Mouse (Mus musculus): Measurements from ENCODE around the gene Ciao1. TPM values are rescaled to one million over a fixed set of nuclear protein-coding genes. Genes with fewer than 3 reads are reported as not detected.

Ciao1 gene
- polyA plus RNA-seq (2021; fragmentation: Nextera tagmentation): 26.4 and 45.7 TPM in 2 replicates
- long read RNA-seq, experiment 1, transcript Ciao1-201 (7 exons, 3,075 nt): major isoform, 141 of 174 reads
- long read RNA-seq, experiment 1, partial matches to known transcripts: 12 of 174 reads
- long read RNA-seq, experiment 1, other reads (novel, unspliced or antisense): 19 of 174 reads
- long read RNA-seq, experiment 2, transcript Ciao1-201 (7 exons, 3,075 nt): major isoform, 45 of 61 reads
- long read RNA-seq, experiment 2, partial matches to known transcripts: 3 of 61 reads
- long read RNA-seq, experiment 2, other reads (novel, unspliced or antisense): 13 of 61 reads

GRCm38 (mm10) chr2:127247592-127248333, at the start of gene Ciao1, which contains the start of gene Tmem127:
Gene Ciao1 (minus strand): TSS chr2:127247816.
Gene Tmem127 (plus strand): TSS chr2:127247908.

DNA sequence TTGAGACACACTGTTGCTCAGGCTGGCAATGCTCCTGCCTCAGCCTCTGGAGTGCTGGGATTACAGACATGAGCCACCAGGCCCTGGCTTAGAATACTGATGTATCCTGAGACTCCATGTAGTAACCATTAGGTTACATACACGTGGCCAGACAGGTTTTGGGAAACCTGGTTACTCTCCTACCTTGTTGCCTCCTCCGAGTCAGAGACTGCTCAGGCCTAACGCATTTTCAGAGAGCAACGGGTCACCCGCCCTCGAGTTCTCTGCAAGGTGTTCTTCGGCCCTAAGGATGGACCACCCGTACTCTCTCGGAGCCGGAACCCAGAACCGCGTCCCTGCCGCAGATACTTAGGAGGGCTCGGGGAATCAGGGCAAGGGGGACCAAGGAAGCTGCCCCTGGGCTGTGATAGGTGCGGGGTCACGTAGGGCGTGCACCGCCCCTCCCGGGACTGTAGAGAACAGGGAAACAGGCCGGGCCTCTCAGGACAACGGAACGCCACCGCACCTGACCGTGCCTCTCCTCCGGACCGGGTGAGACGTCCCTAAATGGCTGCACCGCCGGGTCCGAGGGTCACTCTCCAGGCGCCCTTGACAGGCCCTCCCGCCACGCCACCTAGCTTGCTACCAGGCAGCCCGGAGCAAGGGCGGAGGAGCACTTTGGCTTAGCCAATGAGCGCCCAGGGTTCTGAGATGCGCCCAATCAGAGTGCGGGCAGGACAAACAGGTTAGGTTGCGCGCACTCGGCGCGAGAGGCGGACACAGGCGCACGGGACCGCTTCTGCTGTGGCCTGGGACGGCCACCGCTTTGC, 22.1 kb upstream of the Ciao1 start, which contains the start of gene Stard7:
Stard7 (plus strand) TSS at position 728 of the 809 bp plus-strand sequence.

GRCm38 (mm10) chr2:127207547-127208451, 39.8 kb downstream of the Ciao1 start, which contains the start of the genes 1810024B03Rik and Snrnp200:
Gene 1810024B03Rik (minus strand): TSS chr2:127208280.
Gene Snrnp200 (plus strand): TSS chr2:127208386.

Other genes starting within 250 kb of the Ciao1 start
- gene Ap4e1, start 239.1 kb downstream of the Ciao1 start, polyA plus RNA-seq (2021; fragmentation: Nextera tagmentation): 0.77 and 0.83 TPM in 2 replicates
- gene Blvra, start 177.2 kb downstream of the Ciao1 start, polyA plus RNA-seq (2021; fragmentation: Nextera tagmentation): 53.0 and 66.4 TPM in 2 replicates
- gene Ncaph, start 113.9 kb downstream of the Ciao1 start, polyA plus RNA-seq (2021; fragmentation: Nextera tagmentation): 1.0 and 1.1 TPM in 2 replicates
- gene Itpripl1, start 104.4 kb downstream of the Ciao1 start, polyA plus RNA-seq (2021; fragmentation: Nextera tagmentation): 4.6 and 5.6 TPM in 2 replicates
- gene 1810024B03Rik, start 39.5 kb downstream of the Ciao1 start, polyA plus RNA-seq (2021; fragmentation: Nextera tagmentation): 1.2 TPM in 2 replicates
- gene Snrnp200, start 39.4 kb downstream of the Ciao1 start, polyA plus RNA-seq (2021; fragmentation: Nextera tagmentation): 19.2 and 23.1 TPM in 2 replicates
- gene Tmem127, start 92 bp upstream of the Ciao1 start, polyA plus RNA-seq (2021; fragmentation: Nextera tagmentation): 34.3 and 92.3 TPM in 2 replicates
- 43.4 and 44.6 TPM in 2 replicates for gene Stard7, start 22.4 kb upstream of the Ciao1 start, polyA plus RNA-seq (2021; fragmentation: Nextera tagmentation)
- 2.4 and 2.9 TPM in 2 replicates for gene Dusp2, start 88.3 kb upstream of the Ciao1 start, polyA plus RNA-seq (2021; fragmentation: Nextera tagmentation)
- not detected in 2 replicates for gene Astl, start 90.8 kb upstream of the Ciao1 start, polyA plus RNA-seq (2021; fragmentation: Nextera tagmentation)
- 0.73 and 1.2 TPM in 2 replicates for gene Adra2b, start 115.4 kb upstream of the Ciao1 start, polyA plus RNA-seq (2021; fragmentation: Nextera tagmentation)
- 0.08 TPM in 1 of 2 replicates, not detected in the other for gene Gpat2, start 177.4 kb upstream of the Ciao1 start, polyA plus RNA-seq (2021; fragmentation: Nextera tagmentation)
- 39.2 and 51.0 TPM in 2 replicates for gene Fahd2a, start 196.7 kb upstream of the Ciao1 start, polyA plus RNA-seq (2021; fragmentation: Nextera tagmentation)